Mouse (Mus musculus): ENCODE measurements around the gene Ccdc36.

- TF ChIP-seq TAL1 (IDR thresholded peaks at IDR 0.05; ENCODE audit: low read length) (no peak), GATA1 (IDR thresholded peaks at IDR 0.05; ENCODE audit: low read length) (no peak)
Observed at GRCm38 (mm10) chr9:108461181-108461631, 32.9 kb upstream of the Ccdc36 start, which contains the start of gene Klhdc8b.
